Mouse (Mus musculus) neutrophil, adult 59 days (primary cell): Measurements from ENCODE around the gene Cyp2j8. TPM values are rescaled to one million over a fixed set of nuclear protein-coding genes. Genes with fewer than 3 reads are reported as not detected.

Experiments used
- total RNA-seq, 2 experiments: library from RNA; stranded (reverse); gene quantifications; 1 replicate in 1 of 2; 2 replicates in 1 of 2; pipeline ENCODE4 v1.2.4; 2023

Gene Cyp2j8
- total RNA-seq: not detected

DNA sequence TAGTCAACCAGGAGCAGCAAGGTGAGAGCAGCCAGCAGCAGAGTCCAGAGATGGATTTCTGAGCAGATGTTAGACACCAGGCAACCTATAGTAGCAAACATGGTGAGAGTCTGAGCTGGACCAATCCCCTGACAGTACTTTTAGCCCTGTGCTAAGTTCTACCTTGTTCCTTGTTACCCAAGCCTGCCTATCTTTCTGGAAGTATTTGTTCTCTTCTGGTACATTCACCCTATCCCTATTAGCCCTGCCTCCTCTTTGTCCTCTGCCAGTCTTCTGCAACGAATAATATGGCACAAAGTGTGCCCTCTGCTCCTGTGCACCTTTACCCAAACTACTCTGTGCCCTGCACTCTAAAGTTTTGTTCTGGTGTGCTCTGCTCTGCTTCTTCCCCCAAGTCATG, at the start of gene Cyp2j8:
Cyp2j8 (minus strand) TSS at position 101 of the 400 bp plus-strand sequence.

DNA sequence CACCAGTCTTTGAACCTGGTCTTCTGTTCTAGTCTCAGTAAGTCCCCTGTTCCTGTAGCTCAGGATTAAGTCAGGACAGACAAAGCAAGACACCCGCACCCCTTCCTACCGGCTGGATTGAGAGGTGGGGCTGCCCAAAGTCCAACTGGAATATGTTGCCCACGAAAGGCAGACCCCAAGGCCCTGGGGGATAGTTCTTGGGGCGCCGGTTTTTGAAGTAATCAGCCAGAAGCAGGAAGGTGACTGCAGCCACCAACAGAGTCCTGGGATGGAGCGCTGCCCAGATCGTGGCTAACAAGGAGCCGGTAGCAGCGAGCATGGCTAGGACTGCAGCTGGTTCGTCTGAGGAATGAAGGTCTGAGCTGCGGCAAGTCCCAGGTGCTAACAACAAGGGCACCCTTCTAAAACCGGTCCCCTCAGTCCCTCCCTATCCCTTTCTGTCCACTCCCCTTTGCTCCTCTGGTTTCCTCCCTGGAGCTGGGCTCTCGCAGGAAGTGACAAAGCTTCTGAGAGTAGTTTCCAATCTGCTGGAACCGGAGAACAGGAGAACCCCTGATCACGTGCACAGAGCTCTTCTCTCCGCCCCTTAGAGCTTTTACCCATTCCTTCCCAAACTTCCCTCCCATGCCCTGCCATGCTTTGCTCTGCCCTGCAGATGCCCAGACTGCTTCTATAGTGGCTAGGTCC, 46.1 kb upstream of the Cyp2j8 start, which contains the start of gene Cyp2j6:
Cyp2j6 (minus strand) TSS at position 529 of the 687 bp plus-strand sequence.

Other genes with a start within 250 kb of the Cyp2j8 start
- gene Cyp2j11, start 158.7 kb downstream of the Cyp2j8 start, total RNA-seq: not detected
- gene Cyp2j6, start 46.3 kb upstream of the Cyp2j8 start, total RNA-seq: not detected
- gene Cyp2j9, start 84.2 kb upstream of the Cyp2j8 start, total RNA-seq: under 1 TPM in 1 of 2 experiments, not detected in 1; 0.22 TPM
- gene Cyp2j5, start 156.8 kb upstream of the Cyp2j8 start, total RNA-seq: not detected